Mouse (Mus musculus) frontal cortex, adult 2 months (tissue): ENCODE measurements at regions not wholly inside any gene's neighbourhood (a gene's known extent, or its start where the extent isn't known, plus 50 kb on each side); places are given as distances from the start of the nearest gene placed in this dataset.

ENCODE experiments used
- DNase-seq, 2 experiments: peaks; one replicate each; pipeline ENCODE4 v3.0.0; 2022; ENCODE audit warnings: low spot score in 1 of 2; ENCODE audit errors: extremely low spot score in 1 of 2

DNA sequence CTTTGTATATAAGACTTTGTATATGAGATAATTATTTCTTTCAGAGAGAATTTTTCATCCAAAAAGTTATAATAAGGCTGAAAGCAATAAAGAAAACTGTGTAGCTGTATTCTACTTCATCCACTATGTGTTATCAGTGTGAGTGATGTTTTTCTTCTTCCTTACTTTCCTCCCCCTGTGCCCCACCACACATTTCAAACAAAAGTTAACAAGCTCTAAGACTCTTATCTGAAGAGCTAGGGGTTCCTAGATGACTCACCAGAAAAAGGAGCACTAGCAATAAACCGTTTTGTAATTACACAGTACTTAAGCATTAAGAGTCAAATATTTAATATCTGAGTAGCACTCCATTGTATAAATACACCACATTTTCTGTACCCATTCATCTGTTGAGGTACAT, 615.3 kb downstream of the Gm6377 start:
- no peak for DNase-seq

DNA sequence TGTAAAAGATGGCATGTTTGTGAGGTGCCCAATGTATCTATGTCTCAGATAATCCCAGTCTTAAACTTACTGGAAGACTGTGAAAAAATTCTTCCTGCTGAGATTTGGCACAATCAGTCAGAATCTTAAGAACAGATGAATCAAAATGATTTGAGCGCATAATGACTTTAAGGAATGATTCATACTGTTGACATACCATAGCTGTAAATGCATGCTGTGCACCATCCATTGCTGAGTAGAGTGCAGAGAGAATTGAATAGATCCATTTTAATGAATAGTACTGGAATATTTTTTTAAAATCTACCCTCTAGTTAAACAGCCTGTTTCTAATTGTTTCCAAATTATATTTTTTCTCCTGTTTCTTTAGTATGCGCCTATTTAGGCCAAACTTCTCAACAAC, 645.5 kb downstream of the Gm6377 start:
- DNase-seq, result peak in 1 of 2 experiments; percentile 2

DNA sequence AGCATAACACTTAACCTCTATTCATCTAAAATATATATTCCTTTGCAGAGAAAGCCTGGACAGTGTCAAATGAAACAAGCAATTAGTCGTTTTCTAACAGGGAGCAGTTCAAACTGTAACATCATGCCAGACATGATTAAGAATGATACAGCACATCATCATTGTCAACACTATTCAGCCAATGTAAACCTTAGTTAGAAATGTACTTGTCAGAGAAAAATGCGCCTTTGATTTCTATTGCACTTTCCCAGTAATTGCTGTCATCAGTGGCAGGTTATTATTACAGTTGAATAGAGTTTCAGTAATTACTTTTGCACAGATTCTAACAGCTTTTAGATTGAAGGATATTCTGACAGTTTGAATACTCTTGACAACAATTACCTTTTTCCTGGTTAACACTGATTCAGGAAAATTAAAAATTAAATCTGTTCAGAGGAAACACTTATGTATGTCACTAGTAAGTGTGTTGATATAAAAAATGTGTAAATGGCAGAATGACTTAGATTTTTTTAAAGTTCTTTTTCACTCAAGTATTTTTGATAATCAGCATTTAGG, 648.6 kb downstream of the Gm6377 start:
- DNase-seq, result no peak

DNA sequence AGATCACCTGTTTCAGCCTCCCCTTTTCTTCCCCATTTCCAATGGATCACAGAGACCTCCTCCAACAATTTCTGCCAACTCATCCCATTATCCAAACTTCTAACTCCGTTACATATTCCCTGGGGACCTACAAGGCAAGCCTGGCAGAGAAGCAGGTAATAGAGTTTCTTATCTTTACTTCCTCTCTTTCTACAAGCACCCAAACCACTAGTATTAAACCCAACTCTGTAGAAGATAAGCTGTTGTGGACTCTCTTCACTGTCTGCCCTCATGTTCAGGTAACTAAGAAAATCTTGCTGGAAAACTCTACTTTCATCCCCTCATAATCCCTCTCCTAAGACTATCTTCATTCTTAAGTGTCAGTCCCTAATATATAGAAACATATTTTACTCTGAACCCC, 689.0 kb downstream of the Gm6377 start:
- DNase-seq, result no peak

DNA sequence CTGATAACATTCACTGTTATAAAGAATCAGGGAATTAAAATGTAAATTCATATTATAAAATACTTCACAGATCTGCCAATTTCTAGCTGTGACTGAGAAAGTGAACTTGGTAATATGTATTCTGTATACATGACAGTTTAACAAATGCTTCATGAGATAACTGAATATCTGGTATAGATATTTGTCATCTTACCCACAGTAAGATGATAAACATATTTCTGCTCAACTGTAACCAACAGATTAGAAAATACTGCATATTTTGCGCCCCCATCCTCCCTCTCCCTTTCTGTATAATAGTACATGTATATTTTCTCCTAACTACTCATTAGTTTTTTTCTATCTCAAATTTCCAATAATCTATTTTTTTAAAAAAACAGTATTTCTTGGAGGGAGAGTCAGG, 703.5 kb downstream of the Gm6377 start:
- no peak for DNase-seq

DNA sequence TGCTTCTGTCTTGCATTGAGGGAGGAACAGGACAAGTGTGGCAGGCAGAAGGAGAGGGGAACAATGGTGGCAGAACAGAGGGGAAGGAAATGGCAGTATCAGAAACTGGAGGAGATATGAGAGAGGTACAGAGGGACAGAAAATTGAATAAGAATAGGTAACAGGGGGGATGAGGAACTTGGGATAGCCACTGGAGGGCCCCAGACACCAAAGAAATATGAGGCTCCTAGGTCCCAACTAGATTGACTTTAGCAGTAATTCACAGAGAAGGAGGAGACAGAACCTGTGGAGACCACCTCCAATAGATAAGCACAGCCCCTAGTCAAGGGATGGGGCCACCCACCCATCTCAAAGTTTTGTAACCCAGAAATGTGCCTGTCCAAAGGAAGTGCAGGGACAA, 734.6 kb downstream of the Gm6377 start:
- no peak for DNase-seq

DNA sequence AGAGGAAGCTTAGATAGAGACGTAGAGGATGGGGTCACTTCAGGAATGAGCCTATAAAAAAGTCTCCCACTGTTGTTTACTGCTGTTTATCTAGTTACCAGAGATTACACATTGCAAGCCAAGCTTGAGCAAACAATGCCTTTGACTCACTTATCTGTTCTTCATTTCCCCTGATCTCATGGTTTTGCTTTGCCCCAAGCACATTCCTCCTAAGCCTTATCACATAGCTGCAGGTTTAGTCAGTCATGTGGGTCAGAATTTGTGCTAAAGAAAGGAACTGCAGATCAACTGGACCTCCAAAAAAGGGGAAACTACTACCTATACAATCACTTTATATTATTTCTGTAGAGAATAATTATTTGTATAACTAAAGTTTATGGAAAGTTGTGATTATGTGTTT, 758.0 kb downstream of the Gm6377 start:
- DNase-seq, result no peak

DNA sequence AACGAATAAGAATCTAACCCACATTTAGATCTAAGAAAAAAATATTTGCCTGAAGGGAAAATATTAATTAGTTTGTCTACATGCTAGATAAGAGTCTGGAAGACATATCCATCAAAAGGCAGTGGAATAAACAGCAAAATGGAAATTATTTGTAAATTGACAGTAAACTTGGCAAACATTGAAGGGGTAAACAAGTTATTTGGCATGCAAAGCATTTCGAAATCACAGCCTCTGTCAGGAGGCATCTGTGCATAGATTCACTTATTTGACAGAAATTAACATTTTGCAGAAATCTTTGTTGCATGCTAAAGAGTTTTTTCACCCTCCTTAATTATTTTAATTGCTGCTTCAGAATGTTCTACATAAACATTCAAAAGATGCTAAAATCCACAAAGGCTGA, 773.3 kb downstream of the Gm6377 start:
- no peak for DNase-seq

DNA sequence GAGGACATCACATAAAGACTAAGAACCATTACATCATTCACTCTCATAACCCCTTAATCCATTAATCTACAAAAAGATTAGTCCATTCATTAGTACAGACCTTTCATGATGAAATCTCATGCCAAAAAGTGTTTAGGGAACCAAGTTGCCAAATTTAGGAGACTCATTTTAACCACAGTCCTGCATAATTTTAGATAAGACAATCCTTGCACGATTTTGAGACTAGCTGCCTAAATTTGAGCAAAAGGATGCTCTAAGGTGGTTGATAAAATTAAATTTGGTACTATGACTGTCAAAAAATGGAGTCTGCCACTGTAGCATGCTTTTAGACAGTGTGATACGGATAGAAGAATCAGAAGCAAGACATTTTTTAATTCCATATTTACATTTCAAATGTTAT, 808.7 kb downstream of the Gm6377 start:
- DNase-seq, result no peak
